Mouse (Mus musculus): Measurements from ENCODE around the gene Cnnm1. TPM values are rescaled to one million over a fixed set of nuclear protein-coding genes. Genes with fewer than 3 reads are reported as not detected.
A peak's percentile ranks its signal among the peaks of the same experiment; 100 is the strongest.

Gene Cnnm1
- polyA plus RNA-seq, 1 experiment from 2014 or later = 0.32 TPM

DNA sequence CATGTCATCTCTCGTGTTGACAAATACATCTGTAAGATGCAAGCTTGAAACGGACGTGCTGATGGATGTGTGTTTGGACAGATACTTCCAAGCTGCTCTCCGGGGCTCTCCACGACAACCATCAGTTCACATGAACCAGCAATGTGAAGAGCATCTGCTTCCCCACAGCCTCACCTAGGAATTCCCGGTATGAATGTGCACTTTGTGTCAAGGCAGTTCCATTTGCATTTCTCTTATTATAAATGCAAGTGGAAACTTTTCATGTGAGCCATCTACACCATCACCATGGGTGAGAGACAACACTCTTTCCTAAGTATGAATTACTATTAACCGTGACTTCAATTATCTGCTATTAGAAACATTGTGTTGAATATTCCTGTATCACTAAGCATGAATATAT, 77.6 kb downstream of the Cnnm1 start:
- peaks cover 9% of the 10 kb centered on the region; the same call in 1 of the 2 replicates for H3K4me1 ChIP-seq (ENCODE audit: control insufficient read depth, insufficient read depth, low read length)
- no peak overlapping the region for H3K27ac ChIP-seq (ENCODE audit: low read length)
- WGBS = 67% methylated on average over 7 of the region's 7 CpGs
- H3K4me3 ChIP-seq (ENCODE audit: low read depth, low read length) = no peak overlapping the region
- no peak overlapping the region for H3K4me2 ChIP-seq (replicated peaks; ENCODE audit: low read depth, low read length)
- no peaks in the 10 kb centered on the region for H3K9me3 ChIP-seq (ENCODE audit: control insufficient read depth, low read depth, low read length)
- no peak overlapping the region for H3K9ac ChIP-seq (replicated peaks; ENCODE audit: low read depth, low read length)
- no peaks in the 10 kb centered on the region for H3K27me3 ChIP-seq (ENCODE audit: control insufficient read depth, insufficient read depth, low read length)
- no peaks in the 10 kb centered on the region; the same call in 1 of the 2 replicates for H3K36me3 ChIP-seq (ENCODE audit: control insufficient read depth, insufficient read depth, low read length)
- no peak for ATAC-seq (ENCODE audit: insufficient number of reproducible peaks, insufficient read depth, low FRiP score, low read depth)

GRCm38 (mm10) chr19:43518261-43518660, 78.0 kb downstream of the Cnnm1 start:
- Histone ChIP-seq H3K27ac (ENCODE audit: low read length) (no peak overlapping the region), H3K4me3 (ENCODE audit: low read depth, low read length) (no peak overlapping the region), H3K27me3 (ENCODE audit: control insufficient read depth, insufficient read depth, low read length) (no peaks in the 10 kb centered on the region), H3K4me2 (replicated peaks; ENCODE audit: low read depth, low read length) (no peak overlapping the region), H3K36me3 (ENCODE audit: control insufficient read depth, insufficient read depth, low read length) (no peaks in the 10 kb centered on the region; the same call in 1 of the 2 replicates), H3K9me3 (ENCODE audit: control insufficient read depth, low read depth, low read length) (no peaks in the 10 kb centered on the region), H3K4me1 (ENCODE audit: control insufficient read depth, insufficient read depth, low read length) (peaks cover 9% of the 10 kb centered on the region; the same call in 1 of the 2 replicates), H3K9ac (replicated peaks; ENCODE audit: low read depth, low read length) (no peak overlapping the region)
- no peak for ATAC-seq (ENCODE audit: insufficient number of reproducible peaks, insufficient read depth, low FRiP score, low read depth)
- 72% methylated on average over 7 of the region's 7 CpGs for WGBS

- peaks cover 9% of the 10 kb centered on the region; the same call in 1 of the 2 replicates for H3K4me1 ChIP-seq (ENCODE audit: control insufficient read depth, insufficient read depth, low read length)
- no peaks in the 10 kb centered on the region for H3K9me3 ChIP-seq (ENCODE audit: control insufficient read depth, low read depth, low read length)
- 89% methylated on average over 10 of the region's 10 CpGs for whole genome bisulfite sequencing
- no peak overlapping the region for H3K4me2 ChIP-seq (replicated peaks; ENCODE audit: low read depth, low read length)
- H3K27ac ChIP-seq (ENCODE audit: low read length) = no peak overlapping the region
- H3K27me3 ChIP-seq (ENCODE audit: control insufficient read depth, insufficient read depth, low read length) = no peaks in the 10 kb centered on the region
- H3K9ac ChIP-seq (replicated peaks; ENCODE audit: low read depth, low read length) = no peak overlapping the region
- H3K4me3 ChIP-seq (ENCODE audit: low read depth, low read length) = no peak overlapping the region
- no peaks in the 10 kb centered on the region; the same call in 1 of the 2 replicates for H3K36me3 ChIP-seq (ENCODE audit: control insufficient read depth, insufficient read depth, low read length)
- ATAC-seq (ENCODE audit: insufficient number of reproducible peaks, insufficient read depth, low FRiP score, low read depth) = no peak
Measured at GRCm38 (mm10) chr19:43519226-43519625, 79.0 kb downstream of the Cnnm1 start.

GRCm38 (mm10) chr19:43520402-43520801, 80.2 kb downstream of the Cnnm1 start:
- H3K27ac ChIP-seq (ENCODE audit: low read length) = no peak overlapping the region
- no peak for ATAC-seq (ENCODE audit: insufficient number of reproducible peaks, insufficient read depth, low FRiP score, low read depth)
- H3K4me2 ChIP-seq (replicated peaks; ENCODE audit: low read depth, low read length) = no peak overlapping the region
- H3K9me3 ChIP-seq (ENCODE audit: control insufficient read depth, low read depth, low read length) = no peaks in the 10 kb centered on the region
- H3K36me3 ChIP-seq (ENCODE audit: control insufficient read depth, insufficient read depth, low read length) = no peaks in the 10 kb centered on the region
- H3K9ac ChIP-seq (replicated peaks; ENCODE audit: low read depth, low read length) = no peak overlapping the region
- H3K4me3 ChIP-seq (ENCODE audit: low read depth, low read length) = no peak overlapping the region
- no peaks in the 10 kb centered on the region for H3K27me3 ChIP-seq (ENCODE audit: control insufficient read depth, insufficient read depth, low read length)
- H3K4me1 ChIP-seq (ENCODE audit: control insufficient read depth, insufficient read depth, low read length) = peaks cover 9% of the 10 kb centered on the region; the same call in 1 of the 2 replicates
- WGBS = 40% methylated on average over 9 of the region's 10 CpGs

DNA sequence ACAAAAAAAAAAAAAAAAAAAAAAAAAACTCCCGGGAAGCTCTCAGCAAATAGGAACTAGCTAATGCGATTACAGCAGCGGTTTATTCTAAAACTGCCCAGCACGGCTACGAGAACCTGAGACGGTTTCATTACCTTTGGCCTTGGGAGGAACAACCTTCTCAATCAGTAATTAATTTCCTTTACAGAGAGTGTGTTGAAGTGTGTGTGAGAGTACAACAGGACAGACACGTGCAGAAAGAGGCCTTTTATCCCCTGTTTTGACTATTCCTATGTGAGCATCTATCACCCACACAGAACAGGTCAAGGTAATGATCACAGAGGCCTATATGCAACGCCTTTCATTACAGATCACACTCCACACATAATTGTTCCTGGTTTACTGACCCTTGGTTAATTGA, 81.1 kb downstream of the Cnnm1 start:
- Histone ChIP-seq H3K4me3 (ENCODE audit: low read depth, low read length) (no peak overlapping the region), H3K27me3 (ENCODE audit: control insufficient read depth, insufficient read depth, low read length) (no peaks in the 10 kb centered on the region), H3K9ac (replicated peaks; ENCODE audit: low read depth, low read length) (no peak overlapping the region), H3K36me3 (ENCODE audit: control insufficient read depth, insufficient read depth, low read length) (no peaks in the 10 kb centered on the region), H3K9me3 (ENCODE audit: control insufficient read depth, low read depth, low read length) (no peaks in the 10 kb centered on the region), H3K4me1 (ENCODE audit: control insufficient read depth, insufficient read depth, low read length) (peaks cover 8% of the 10 kb centered on the region; the same call in 1 of the 2 replicates), H3K27ac (ENCODE audit: low read length) (no peak overlapping the region), H3K4me2 (replicated peaks; ENCODE audit: low read depth, low read length) (no peak overlapping the region)
- no peak for ATAC-seq (ENCODE audit: insufficient number of reproducible peaks, insufficient read depth, low FRiP score, low read depth)
- WGBS = 55% methylated on average over 8 of the region's 8 CpGs

DNA sequence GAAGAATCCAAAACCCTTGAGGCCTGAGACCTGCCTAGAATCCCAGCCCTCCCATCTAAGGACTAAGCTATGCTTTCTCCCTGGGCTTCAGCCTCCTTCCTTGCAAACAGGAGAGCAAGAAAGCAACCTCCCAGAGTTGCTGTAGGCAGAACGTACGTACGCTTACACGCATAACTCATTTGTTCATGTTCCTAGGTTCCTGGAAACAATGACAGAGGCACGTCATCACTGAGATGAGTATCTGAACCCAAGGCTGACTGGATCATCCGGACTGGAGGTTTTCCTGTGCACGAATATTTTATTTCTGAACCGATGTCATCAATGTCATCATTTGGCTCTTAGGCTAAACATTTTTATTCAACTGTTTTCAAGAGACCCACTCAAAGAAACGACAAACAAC, 81.8 kb downstream of the Cnnm1 start:
- no peaks in the 10 kb centered on the region for H3K36me3 ChIP-seq (ENCODE audit: control insufficient read depth, insufficient read depth, low read length)
- ATAC-seq (ENCODE audit: insufficient number of reproducible peaks, insufficient read depth, low FRiP score, low read depth) = no peak
- H3K27me3 ChIP-seq (ENCODE audit: control insufficient read depth, insufficient read depth, low read length) = no peaks in the 10 kb centered on the region
- WGBS = 87% methylated on average over 9 of the region's 9 CpGs
- H3K9ac ChIP-seq (replicated peaks; ENCODE audit: low read depth, low read length) = no peak overlapping the region
- H3K9me3 ChIP-seq (ENCODE audit: control insufficient read depth, low read depth, low read length) = no peaks in the 10 kb centered on the region
- no peak overlapping the region for H3K4me3 ChIP-seq (ENCODE audit: low read depth, low read length)
- H3K27ac ChIP-seq (ENCODE audit: low read length) = no peak overlapping the region
- no peak overlapping the region for H3K4me2 ChIP-seq (replicated peaks; ENCODE audit: low read depth, low read length)
- peaks cover 4% of the 10 kb centered on the region; the same call in 1 of the 2 replicates for H3K4me1 ChIP-seq (ENCODE audit: control insufficient read depth, insufficient read depth, low read length)

- Histone ChIP-seq H3K9me3 (ENCODE audit: control insufficient read depth, low read depth, low read length) (no peaks in the 10 kb centered on the region), H3K27ac (ENCODE audit: low read length) (no peak overlapping the region), H3K4me3 (ENCODE audit: low read depth, low read length) (peak overlapping the region; percentile 74), H3K36me3 (ENCODE audit: control insufficient read depth, insufficient read depth, low read length) (no peaks in the 10 kb centered on the region), H3K9ac (replicated peaks; ENCODE audit: low read depth, low read length) (0 out of 2 replicates have a peak overlapping the region, but pooled peaks have one; percentile 45), H3K4me2 (replicated peaks; ENCODE audit: low read depth, low read length) (peak overlapping the region; percentile 86), H3K27me3 (ENCODE audit: control insufficient read depth, insufficient read depth, low read length) (no peaks in the 10 kb centered on the region), H3K4me1 (ENCODE audit: control insufficient read depth, insufficient read depth, low read length) (peaks cover 4% of the 10 kb centered on the region; the same call in 1 of the 2 replicates)
- no peak for ATAC-seq (ENCODE audit: insufficient number of reproducible peaks, insufficient read depth, low FRiP score, low read depth)
- 4% methylated on average over 12 of the region's 12 CpGs for WGBS
Measured at GRCm38 (mm10) chr19:43523551-43523950, 83.3 kb downstream of the Cnnm1 start.

GRCm38 (mm10) chr19:43524187-43525103, 84.2 kb downstream of the Cnnm1 start, which contains the start of gene Got1:
Gene Got1, minus strand, starts transcription at chr19:43524605.
- Histone ChIP-seq H3K4me1 (ENCODE audit: control insufficient read depth, insufficient read depth, low read length) (peaks cover 4% of the 10 kb centered on the region; the same call in 1 of the 2 replicates), H3K9me3 (ENCODE audit: control insufficient read depth, low read depth, low read length) (no peaks in the 10 kb centered on the region), H3K36me3 (ENCODE audit: control insufficient read depth, insufficient read depth, low read length) (no peaks in the 10 kb centered on the region), H3K27me3 (ENCODE audit: control insufficient read depth, insufficient read depth, low read length) (no peaks in the 10 kb centered on the region), H3K9ac (replicated peaks; ENCODE audit: low read depth, low read length) (peak within 1 kb of the TSS; percentile 45), H3K27ac (ENCODE audit: low read length) (0 out of 2 replicates have a peak within 1 kb of the TSS, but pooled peaks have one; percentile 18), H3K4me2 (replicated peaks; ENCODE audit: low read depth, low read length) (peak within 1 kb of the TSS; percentile 86), H3K4me3 (ENCODE audit: low read depth, low read length) (peak within 1 kb of the TSS; percentile 74)
- under 1% methylated on average over 58 of the region's 58 CpGs for WGBS
- ATAC-seq (ENCODE audit: insufficient number of reproducible peaks, insufficient read depth, low FRiP score, low read depth) = peak; percentile 100
